ENCODE assay signal across 25 mouse cellular contexts in the genomic region with DNA sequence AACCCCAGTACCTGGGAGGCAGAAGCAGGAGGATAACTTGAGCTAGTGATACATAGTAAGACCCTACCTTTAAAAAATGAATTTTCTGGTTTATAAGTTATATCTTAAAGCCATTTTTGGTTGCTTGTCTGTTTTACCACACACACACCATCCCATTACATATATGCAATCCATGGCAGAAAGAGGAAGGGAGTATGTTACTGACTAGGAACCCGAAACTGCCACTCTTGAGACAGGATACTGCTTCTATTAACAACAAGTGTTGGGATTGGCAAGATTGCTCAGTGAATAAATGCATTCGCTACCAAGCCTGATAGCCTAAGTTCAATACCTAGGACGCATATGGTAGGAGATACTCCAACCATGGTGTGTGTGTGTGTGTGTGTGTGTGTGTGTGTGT.
DNase-seq lines count a peak whose midpoint lies in the region; ATAC-seq and TF ChIP-seq lines count a peak whose summit lies in the region.
"Had no signal": no experiment of that assay in that cellular context is flagged by ENCODE, and none has a peak within 500 bp of the region (broad histone marks: within the 10 kb centered on the region; RNA-seq: fewer than 3 reads in every experiment).

No protein-coding gene starts in this region.

- no peak for TF ChIP-seq CTCF in MEL (IDR thresholded peaks at IDR 0.05 in 2 of 3, conservative IDR thresholded peaks at IDR 0.05 in 1 of 3; ENCODE audit: control insufficient read depth in 1 of 3, insufficient read depth in 1 of 3, low read depth in 2 of 3, low read length in 3 of 3, poor library complexity in 1 of 3, severe bottlenecking in 1 of 3)

- no peak overlapping the region for H3K9ac ChIP-seq in MEL (ENCODE audit: control insufficient read depth, low read depth, low read length, poor library complexity, severe bottlenecking)
- H3K9ac ChIP-seq: embryonic facial prominence, embryonic 12.5 days; forebrain, embryonic 13.5 days; forebrain, embryonic 15.5 days; forebrain, postnatal 0 days had no signal

- H3K27me3 ChIP-seq in MEL (ENCODE audit: control insufficient read depth in 1 of 2, insufficient read depth in 2 of 2, low read length in 2 of 2): no peaks in the 10 kb centered on the region
- H3K27me3 ChIP-seq: CH12.LX; forebrain, embryonic 13.5 days; forebrain, embryonic 15.5 days had no signal

- no peak for TF ChIP-seq EP300 in MEL (IDR thresholded peaks at IDR 0.05; ENCODE audit: low read depth in 1 of 2, low read length in 2 of 2)

- peaks cover 29 to 60% of the 10 kb centered on the region in 2 experiments for H3K36me3 ChIP-seq in MEL (ENCODE audit: control insufficient read depth in 1 of 2, insufficient read depth in 2 of 2, low read length in 2 of 2)
- H3K36me3 ChIP-seq: embryonic facial prominence, embryonic 10.5 days; embryonic facial prominence, embryonic 12.5 days; G1E had no signal

- no peaks in the 10 kb centered on the region for H3K79me2 ChIP-seq in MEL (ENCODE audit: control insufficient read depth, insufficient read depth, low read length, poor library complexity)

- DNase-seq in MEL (ENCODE audit: low read depth, low spot score): peak; percentile 52
- DNase-seq in left cerebral cortex, postnatal 36 days (ENCODE audit: low spot score in 2 of 2): no peak
- DNase-seq in testis, postnatal 10 days (ENCODE audit: low spot score): no peak
- DNase-seq: adrenal gland, adult 8-10 months; adrenal gland, postnatal 14 days; B cell, adult 2 months; cerebellum, adult 11 months; cerebellum, adult 18-20 months; cerebellum, adult 8-10 months; cerebellum, adult 9-11 months; cerebellum, postnatal 14 days; cerebellum, postnatal 36 days; forebrain, postnatal 0 days had no signal

- H3K27ac ChIP-seq in MEL (ENCODE audit: control insufficient read depth, low read depth, low read length): no peak overlapping the region
- H3K27ac ChIP-seq: embryonic facial prominence, embryonic 10.5 days; embryonic facial prominence, embryonic 12.5 days; forebrain, embryonic 13.5 days; forebrain, embryonic 15.5 days had no signal

- no peak overlapping the region for H3K4me3 ChIP-seq in MEL (ENCODE audit: control insufficient read depth in 1 of 2, insufficient read depth in 1 of 2, low read depth in 2 of 2, low read length in 2 of 2)
- H3K4me3 ChIP-seq: embryonic facial prominence, embryonic 10.5 days; embryonic facial prominence, embryonic 12.5 days; forebrain, embryonic 13.5 days; forebrain, embryonic 15.5 days had no signal

- H3K9me3 ChIP-seq in MEL (replicated peaks; ENCODE audit: insufficient read depth, low read length): no peaks in the 10 kb centered on the region
- H3K9me3 ChIP-seq: embryonic facial prominence, embryonic 10.5 days; embryonic facial prominence, embryonic 12.5 days; forebrain, embryonic 13.5 days; forebrain, embryonic 15.5 days; G1E had no signal

- 0 out of 2 replicates have a peak, but pooled peaks have one; percentile 47 for ATAC-seq in common myeloid progenitor, adult 5-6 weeks (replicated peaks; ENCODE audit: low read depth, poor library complexity, severe bottlenecking)
- ATAC-seq in megakaryocyte, adult 5-6 weeks (ENCODE audit: poor library complexity, severe bottlenecking): peak; percentile 79
- ATAC-seq in inflammation-experienced regulatory T-cells, adult 6 months: no peak
- ATAC-seq: activated CD4-positive, CD25-positive, alpha-beta regulatory T cell, adult 4 months; CD4-positive, CD25-positive, alpha-beta regulatory T cell, adult 4 months; forebrain, embryonic 13.5 days; forebrain, embryonic 15.5 days; forebrain, postnatal 0 days; Patski had no signal

- TF ChIP-seq POLR2A in MEL (IDR thresholded peaks at IDR 0.05; ENCODE audit: control insufficient read depth in 1 of 2, insufficient read depth in 1 of 2, low read depth in 1 of 2, low read length in 2 of 2, poor library complexity in 1 of 2): no peak

- TF ChIP-seq RAD21 in MEL (IDR thresholded peaks at IDR 0.05; ENCODE audit: low read depth, low read length): no peak

- intact Hi-C loops in left cerebral cortex, postnatal 36 days (cut with DNase I): no loop called here

- peaks cover 0 to 11% of the 10 kb centered on the region in 2 experiments; a peak in 2 of 4 replicates for H3K4me1 ChIP-seq in MEL (ENCODE audit: control insufficient read depth in 1 of 2, insufficient read depth in 2 of 2, low read length in 2 of 2)
- H3K4me1 ChIP-seq: embryonic facial prominence, embryonic 10.5 days; embryonic facial prominence, embryonic 12.5 days had no signal

TF ChIP-seq in MEL, 35 proteins besides CTCF, POLR2A, EP300 and RAD21:
- TF ChIP-seq BHLHE40 (IDR thresholded peaks at IDR 0.05; ENCODE audit: borderline replicate concordance, low read depth, low read length) (no peak), ZKSCAN1 (IDR thresholded peaks at IDR 0.05; ENCODE audit: low read depth, low read length) (no peak), KAT2A (conservative IDR thresholded peaks at IDR 0.05; ENCODE audit: low read depth, low read length) (no peak), MAX (IDR thresholded peaks at IDR 0.05; ENCODE audit: low read length) (no peak), USF1 (IDR thresholded peaks at IDR 0.05; ENCODE audit: low read depth, low read length) (no peak), CHD2 (IDR thresholded peaks at IDR 0.05; ENCODE audit: low read length) (no peak), SMC3 (IDR thresholded peaks at IDR 0.05; ENCODE audit: low read depth, low read length) (no peak), ZC3H11A (IDR thresholded peaks at IDR 0.05; ENCODE audit: low read depth, low read length) (no peak), MXI1 (IDR thresholded peaks at IDR 0.05; ENCODE audit: low read depth, low read length) (no peak), TAL1 (IDR thresholded peaks at IDR 0.05; ENCODE audit: low read length) (no peak), MYB (IDR thresholded peaks at IDR 0.05; ENCODE audit: low read depth, low read length) (no peak), GABPA (IDR thresholded peaks at IDR 0.05; ENCODE audit: low read depth, low read length) (no peak), GATA1 (IDR thresholded peaks at IDR 0.05; ENCODE audit: low read depth, low read length) (no peak), ZNF384 (IDR thresholded peaks at IDR 0.05; ENCODE audit: low read depth, low read length) (no peak), POLR2AphosphoS5 (IDR thresholded peaks at IDR 0.05; ENCODE audit: borderline replicate concordance, low read depth, low read length) (no peak), SIN3A (IDR thresholded peaks at IDR 0.05; ENCODE audit: low read length) (no peak), TCF12 (IDR thresholded peaks at IDR 0.05; ENCODE audit: low read depth, low read length) (no peak)
